Mouse (Mus musculus) MEL (cell line): ENCODE measurements around the gene Cmss1. TPM values are rescaled to one million over a fixed set of nuclear protein-coding genes. Genes with fewer than 3 reads are reported as not detected.

Experiments
- DNase-seq: peaks from one replicate; pipeline ENCODE4 v3.0.0; 2011; ENCODE audit warnings: low read depth, low spot score
- H3K27ac ChIP-seq: 2 replicates; pipeline ENCODE4 v1.5.1; 2012; ENCODE audit warnings: low read depth, mild to moderate bottlenecking, control low read depth, low read length, moderate library complexity; ENCODE audit not compliant: control insufficient read depth
- H3K27me3 ChIP-seq, 2 experiments: fragments of 150-350 bp in 1 of 2; sonication (generic) in 1 of 2; 2 replicates each; pipeline ENCODE4 v1.6.1; 2012; ENCODE audit warnings: low read length in 2 of 2, mild to moderate bottlenecking in 2 of 2, improper control_type of control experiment in 1 of 2, moderate library complexity in 1 of 2; ENCODE audit not compliant: insufficient read depth in 2 of 2, control insufficient read depth in 1 of 2
- H3K36me3 ChIP-seq, 2 experiments: 2 replicates each; pipeline ENCODE4 v1.6.1; 2012 to 2014; ENCODE audit warnings: low read length in 2 of 2, improper control_type of control experiment in 1 of 2, inconsistent platforms in 1 of 2, mild to moderate bottlenecking in 1 of 2; ENCODE audit not compliant: insufficient read depth in 2 of 2, control insufficient read depth in 1 of 2
- H3K4me1 ChIP-seq, 2 experiments: fragments of 150-350 bp in 1 of 2; sonication (generic) in 1 of 2; 2 replicates each; pipeline ENCODE4 v1.6.1; 2012; ENCODE audit warnings: low read length in 2 of 2, improper control_type of control experiment in 1 of 2, mild to moderate bottlenecking in 1 of 2; ENCODE audit not compliant: insufficient read depth in 2 of 2, control insufficient read depth in 1 of 2
- H3K4me3 ChIP-seq, 2 experiments: fragments of 150-350 bp in 1 of 2; sonication (generic) in 1 of 2; 2 replicates each; pipeline ENCODE4 v1.5.1; 2012; ENCODE audit warnings: low read depth in 2 of 2, low read length in 2 of 2, mild to moderate bottlenecking in 2 of 2, moderate library complexity in 2 of 2, control low read depth in 1 of 2, improper control_type of control experiment in 1 of 2; ENCODE audit not compliant: control insufficient read depth in 1 of 2, insufficient read depth in 1 of 2
- H3K79me2 ChIP-seq: 2 replicates; pipeline ENCODE4 v1.6.1; 2012; ENCODE audit warnings: mild to moderate bottlenecking, low read length, moderate library complexity; ENCODE audit not compliant: control insufficient read depth, poor library complexity, insufficient read depth
- H3K9ac ChIP-seq: 2 replicates; pipeline ENCODE4 v1.6.1; 2012; ENCODE audit warnings: low read depth, mild to moderate bottlenecking, control low read depth, low read length, moderate library complexity; ENCODE audit not compliant: control insufficient read depth, poor library complexity, severe bottlenecking
- H3K9me3 ChIP-seq: fragments of 150-350 bp; sonication (generic); replicated peaks from 2 replicates; pipeline ENCODE4 v1.6.1; 2012; ENCODE audit warnings: mild to moderate bottlenecking, low read length, improper control_type of control experiment, moderate library complexity; ENCODE audit not compliant: insufficient read depth
- CHD1 ChIP-seq: IDR thresholded peaks from 2 replicates; pipeline ENCODE4 v1.6.1; 2012; ENCODE audit warnings: low read depth, mild to moderate bottlenecking, inconsistent platforms, low read length, improper control_type of control experiment
- CHD2 ChIP-seq: IDR thresholded peaks from 2 replicates; pipeline ENCODE4 v1.6.1; 2011; ENCODE audit warnings: low read length, improper control_type of control experiment
- CTCF ChIP-seq, 3 experiments: IDR thresholded peaks in 2 of 3; conservative IDR thresholded peaks in 1 of 3; 2 replicates each; pipeline ENCODE4 v1.5.1; 2011 to 2012; ENCODE audit warnings: low read length in 3 of 3, low read depth in 2 of 3, mild to moderate bottlenecking in 2 of 3, improper control_type of control experiment in 1 of 3, inconsistent platforms in 1 of 3, mixed read lengths in 1 of 3, moderate library complexity in 1 of 3; ENCODE audit not compliant: control insufficient read depth in 1 of 3, insufficient read depth in 1 of 3, poor library complexity in 1 of 3, severe bottlenecking in 1 of 3
- E2F4 ChIP-seq: IDR thresholded peaks from 2 replicates; pipeline ENCODE4 v1.6.1; 2011; ENCODE audit warnings: low read depth, low read length, improper control_type of control experiment, borderline replicate concordance
- EP300 ChIP-seq, 2 experiments: IDR thresholded peaks; 2 replicates each; pipeline ENCODE4 v1.6.1; 2011; ENCODE audit warnings: improper control_type of control experiment in 2 of 2, low read length in 2 of 2, low read depth in 1 of 2, mild to moderate bottlenecking in 1 of 2
- GATA1 ChIP-seq: IDR thresholded peaks from 2 replicates; pipeline ENCODE4 v1.6.1; 2011; ENCODE audit warnings: low read depth, low read length, improper control_type of control experiment
- MAFK ChIP-seq: IDR thresholded peaks from 2 replicates; pipeline ENCODE4 v1.6.1; 2011; ENCODE audit warnings: low read depth, mild to moderate bottlenecking, low read length, improper control_type of control experiment, borderline replicate concordance
- MAX ChIP-seq: IDR thresholded peaks from 2 replicates; pipeline ENCODE4 v1.6.1; 2011; ENCODE audit warnings: low read length, improper control_type of control experiment
- MXI1 ChIP-seq: IDR thresholded peaks from 2 replicates; pipeline ENCODE4 v1.6.1; 2011; ENCODE audit warnings: mild to moderate bottlenecking, low read depth, low read length, improper control_type of control experiment
- MYB ChIP-seq: IDR thresholded peaks from 2 replicates; pipeline ENCODE4 v1.6.1; 2011; ENCODE audit warnings: mild to moderate bottlenecking, low read depth, low read length, improper control_type of control experiment
- NELFE ChIP-seq: IDR thresholded peaks from 2 replicates; pipeline ENCODE4 v1.6.1; 2011; ENCODE audit warnings: low read depth, low read length, improper control_type of control experiment
- POLR2A ChIP-seq, 2 experiments: IDR thresholded peaks; 2 replicates each; pipeline ENCODE4 v1.6.1; 2011 to 2012; ENCODE audit warnings: low read length in 2 of 2, mild to moderate bottlenecking in 2 of 2, control low read depth in 1 of 2, improper control_type of control experiment in 1 of 2, low read depth in 1 of 2, moderate library complexity in 1 of 2; ENCODE audit not compliant: control insufficient read depth in 1 of 2, insufficient read depth in 1 of 2, poor library complexity in 1 of 2
- POLR2AphosphoS2 ChIP-seq: IDR thresholded peaks from 2 replicates; pipeline ENCODE4 v1.6.1; 2011; ENCODE audit warnings: low read length, improper control_type of control experiment
- RCOR1 ChIP-seq: IDR thresholded peaks from 2 replicates; pipeline ENCODE4 v1.6.1; 2012; ENCODE audit warnings: low read depth, mild to moderate bottlenecking, inconsistent platforms, low read length, improper control_type of control experiment
- TAL1 ChIP-seq: IDR thresholded peaks from 2 replicates; pipeline ENCODE4 v1.6.1; 2012; ENCODE audit warnings: mild to moderate bottlenecking, inconsistent platforms, low read length, moderate library complexity, mixed read lengths
- TBP ChIP-seq: IDR thresholded peaks from 2 replicates; pipeline ENCODE4 v1.8.0; 2011; ENCODE audit warnings: low read depth, low read length, improper control_type of control experiment
- USF1 ChIP-seq: IDR thresholded peaks from 2 replicates; pipeline ENCODE4 v1.6.1; 2014; ENCODE audit warnings: low read depth, mild to moderate bottlenecking, inconsistent platforms, low read length, improper control_type of control experiment, moderate library complexity
- USF2 ChIP-seq, 2 experiments: IDR thresholded peaks; 2 replicates each; pipeline ENCODE4 v1.6.1; 2011 to 2012; ENCODE audit warnings: improper control_type of control experiment in 2 of 2, low read length in 2 of 2, borderline replicate concordance in 1 of 2, inconsistent platforms in 1 of 2, low read depth in 1 of 2, mild to moderate bottlenecking in 1 of 2; ENCODE audit not compliant: insufficient read depth in 1 of 2
- ZKSCAN1 ChIP-seq: IDR thresholded peaks from 2 replicates; pipeline ENCODE4 v1.6.1; 2012; ENCODE audit warnings: low read depth, mild to moderate bottlenecking, inconsistent platforms, low read length, improper control_type of control experiment, moderate library complexity
- ZNF384 ChIP-seq: IDR thresholded peaks from 2 replicates; pipeline ENCODE4 v1.6.1; 2012; ENCODE audit warnings: low read depth, mild to moderate bottlenecking, inconsistent platforms, low read length, improper control_type of control experiment
- polyA plus RNA-seq, 2 experiments: library from polyadenylated mRNA; stranded (reverse) in 1 of 2; unstranded in 1 of 2; fragments of >175 nt in 1 of 2; fragments of >200 nt in 1 of 2; gene quantifications; 2 replicates each; pipeline versions ENCODE4 v1.2.1 to v1.2.4; 2012; ENCODE audit warnings: low replicate concordance in 2 of 2, low read depth in 1 of 2; ENCODE audit not compliant: insufficient read length in 2 of 2, insufficient read depth in 1 of 2, missing spikeins in 1 of 2
- total RNA-seq: library from RNA; depleted of rRNA; stranded (reverse); fragments of 300-350 nt; gene quantifications from 2 replicates; pipeline ENCODE4 v1.2.3, GENCODE M21; 2012

Gene Cmss1
- total and polyA plus RNA-seq, 3 experiments = 80.9 to 94.7 TPM; not detected in 1

GRCm38 (mm10) chr16:57534365-57534764 lies 72.3 kb downstream of the Cmss1 start:
- peak; percentile 66 for DNase-seq
- peaks cover 3% of the 10 kb centered on the region in 2 experiments; a peak in 3 of 4 replicates for H3K4me1 ChIP-seq
- H3K27ac ChIP-seq = no peak overlapping the region
- no peaks in the 10 kb centered on the region for H3K27me3 ChIP-seq
- no peak overlapping the region for H3K4me3 ChIP-seq
- H3K36me3 ChIP-seq = peaks cover 0 to 15% of the 10 kb centered on the region in 2 experiments; a peak in 2 of 4 replicates
- TF ChIP-seq GATA1 = 0 out of 2 replicates have a peak, but pooled peaks have one; percentile 4
- no peak for TF ChIP-seq TAL1
- TF ChIP-seq, all 39 proteins: peak for 1
- no peaks in the 10 kb centered on the region for H3K79me2 ChIP-seq
- H3K9me3 ChIP-seq = no peaks in the 10 kb centered on the region
- no peak overlapping the region for H3K9ac ChIP-seq

- H3K36me3 ChIP-seq = peaks cover 0 to 13% of the 10 kb centered on the region in 2 experiments; a peak in 2 of 4 replicates
- H3K9ac ChIP-seq = no peak overlapping the region
- no peak for DNase-seq
- H3K9me3 ChIP-seq = no peaks in the 10 kb centered on the region
- H3K27ac ChIP-seq = no peak overlapping the region
- no peaks in the 10 kb centered on the region for H3K79me2 ChIP-seq
- no peak for TF ChIP-seq POLR2A (IDR thresholded peaks at IDR 0.05; ENCODE audit: control insufficient read depth in 1 of 2, insufficient read depth in 1 of 2, low read depth in 1 of 2, low read length in 2 of 2, poor library complexity in 1 of 2)
- TF ChIP-seq POLR2AphosphoS2 = no peak
- TF ChIP-seq CHD2 = no peak
- TF ChIP-seq NELFE = no peak
- TF ChIP-seq E2F4 = no peak
- TF ChIP-seq ZKSCAN1 = no peak
- no peak for TF ChIP-seq CHD1
- no peak for TF ChIP-seq MAX
- no peak for TF ChIP-seq ZNF384
- TF ChIP-seq USF2 (IDR thresholded peaks at IDR 0.05; ENCODE audit: borderline replicate concordance in 1 of 2, insufficient read depth in 1 of 2, low read depth in 1 of 2, low read length in 2 of 2) = no peak
- TF ChIP-seq CTCF (IDR thresholded peaks at IDR 0.05 in 2 of 3, conservative IDR thresholded peaks at IDR 0.05 in 1 of 3; ENCODE audit: control insufficient read depth in 1 of 3, insufficient read depth in 1 of 3, low read depth in 2 of 3, low read length in 3 of 3, poor library complexity in 1 of 3, severe bottlenecking in 1 of 3) = no peak
- no peak for TF ChIP-seq EP300 (IDR thresholded peaks at IDR 0.05; ENCODE audit: low read depth in 1 of 2, low read length in 2 of 2)
- TF ChIP-seq MAFK = no peak
- no peak for TF ChIP-seq RCOR1
- TF ChIP-seq USF1 = no peak
- TF ChIP-seq MYB = no peak
- no peak for TF ChIP-seq TBP
- TF ChIP-seq MXI1 = no peak
- H3K4me1 ChIP-seq = peaks cover 3% of the 10 kb centered on the region in 2 experiments; a peak in 3 of 4 replicates
- no peaks in the 10 kb centered on the region for H3K27me3 ChIP-seq
- H3K4me3 ChIP-seq = no peak overlapping the region
These were observed 74.6 kb downstream of the Cmss1 start for GRCm38 (mm10) chr16:57532081-57532493.
